Mouse (Mus musculus) colon, adult 2 months (tissue): Measurements from ENCODE around the gene Cdk17. TPM values are rescaled to one million over a fixed set of nuclear protein-coding genes. Genes with fewer than 3 reads are reported as not detected.

ENCODE experiments used
- polyA plus RNA-seq: library from polyadenylated mRNA; depleted of rRNA; stranded (reverse); fragments of >200 nt; gene quantifications from 2 replicates; pipeline ENCODE4 v1.2.3, GENCODE M21; 2012; rRNA removed

Cdk17 gene
- 9.5 and 10.1 TPM in 2 replicates for polyA plus RNA-seq

DNA sequence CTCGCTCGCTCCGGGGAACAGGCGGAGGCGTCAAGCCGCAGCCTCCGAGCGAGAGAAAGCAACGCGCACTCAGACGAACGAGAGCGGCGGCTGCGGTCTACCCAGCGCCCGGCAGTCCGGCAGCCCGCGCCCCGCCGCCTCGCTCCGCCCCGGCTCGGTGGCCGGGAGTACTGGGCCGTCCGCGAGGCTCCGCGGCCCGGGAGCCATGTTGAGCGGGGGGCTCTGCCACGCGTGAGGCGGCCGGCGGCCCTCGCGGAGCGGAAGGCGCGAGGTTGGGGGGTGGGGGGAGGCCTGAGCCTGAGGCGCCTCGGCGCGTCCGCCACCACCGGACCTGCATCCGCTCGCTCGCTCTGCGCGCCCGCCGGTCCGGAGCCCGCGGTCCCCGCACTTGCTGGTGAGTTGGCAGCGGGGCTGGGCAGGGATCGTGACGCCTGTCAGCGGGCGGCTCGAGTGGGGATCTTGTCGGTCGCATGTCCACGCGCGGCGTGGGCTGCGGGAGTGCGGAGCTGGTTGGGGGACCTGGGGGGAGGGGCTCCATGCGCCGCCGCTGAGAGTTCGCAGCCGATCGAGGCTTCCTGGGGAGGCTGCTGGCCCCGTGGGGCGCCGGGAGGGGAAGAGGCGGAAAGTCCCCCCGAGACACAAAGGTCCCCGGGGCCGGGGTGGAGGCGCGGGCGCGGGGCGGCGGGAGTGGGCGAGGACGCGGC lies at the start of gene Cdk17:
Gene Cdk17 (plus strand): TSS at position 69 of the 704 bp plus-strand sequence.

DNA sequence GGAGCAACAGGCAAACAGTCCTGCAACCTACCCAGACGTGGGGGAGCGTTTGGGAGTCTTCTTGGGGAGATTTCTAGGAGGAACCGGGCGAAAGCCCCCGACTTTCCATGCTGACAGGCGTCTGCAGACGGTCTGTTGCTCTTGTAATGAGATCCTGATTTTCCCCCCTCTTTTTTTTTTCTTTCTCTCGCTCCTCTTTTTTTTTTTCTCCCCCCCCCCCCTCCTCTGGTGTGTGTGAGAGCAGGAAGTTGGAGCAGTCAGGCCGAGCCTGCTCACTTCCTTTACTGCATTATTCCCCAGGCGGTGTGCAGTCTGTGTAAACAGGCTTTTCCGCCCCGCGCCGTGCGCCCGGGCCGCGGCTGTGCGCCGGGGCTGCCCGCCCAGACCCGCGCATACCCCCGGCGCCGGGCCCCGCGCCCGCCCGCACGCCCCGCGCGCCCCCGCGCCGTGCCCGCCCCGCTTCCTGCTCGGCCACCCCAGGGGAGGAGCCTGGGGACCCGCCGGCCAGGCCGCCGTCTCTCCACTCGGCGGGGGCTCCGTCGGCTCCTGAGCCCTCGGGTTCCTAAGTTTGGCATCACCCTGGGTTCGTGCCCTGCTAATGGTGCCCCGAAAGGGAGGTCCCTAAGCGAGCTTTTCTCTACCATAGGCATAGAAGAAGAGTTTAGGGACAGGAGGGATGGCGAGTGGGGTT lies 150.2 kb downstream of the Cdk17 start, which contains the start of gene Elk3:
Gene Elk3 (minus strand): TSS at position 415 of the 691 bp plus-strand sequence.

Other genes starting within 250 kb of the Cdk17 start
- 0.06 TPM in 1 of 2 replicates, not detected in the other for gene Cfap54, start 79.3 kb upstream of the Cdk17 start, polyA plus RNA-seq
- 16.7 and 17.6 TPM in 2 replicates for gene Elk3, start 150.3 kb downstream of the Cdk17 start, polyA plus RNA-seq